Comparison of ENCODE assay signal across 10 mouse cellular contexts in genomic region chr12:113151046-113151445, GRCm38 (mm10). TPM values are rescaled to one million over a fixed set of nuclear protein-coding genes. Genes with fewer than 3 reads are reported as not detected.
DNase-seq lines count a peak whose midpoint lies in the region; ATAC-seq lines count a peak whose summit lies in the region.
"Had no signal": no experiment of that assay in that cellular context is flagged by ENCODE, and none has a peak within 500 bp of the region (broad histone marks: within the 10 kb centered on the region; RNA-seq: fewer than 3 reads in every experiment).

No protein-coding gene starts in this region.

- H3K36me3 ChIP-seq in kidney, embryonic 15.5 days = no peaks in the 10 kb centered on the region
- H3K36me3 ChIP-seq in kidney, embryonic 14.5 days (ENCODE audit: control insufficient read depth, insufficient read depth, low read length) = no peaks in the 10 kb centered on the region
- peaks cover 2% of the 10 kb centered on the region; the same call in 1 of the 2 replicates for H3K36me3 ChIP-seq in heart, embryonic 16.5 days (ENCODE audit: control insufficient read depth, insufficient read depth)
- H3K36me3 ChIP-seq in liver, embryonic 12.5 days = no peaks in the 10 kb centered on the region

- no peak overlapping the region for H3K9ac ChIP-seq in kidney, embryonic 15.5 days
- H3K9ac ChIP-seq in kidney, embryonic 14.5 days (ENCODE audit: low read depth, low read length) = no peak overlapping the region
- no peak overlapping the region; the same call in 1 of the 2 replicates for H3K9ac ChIP-seq in heart, embryonic 16.5 days (ENCODE audit: low read length)
- no peak overlapping the region for H3K9ac ChIP-seq in liver, embryonic 12.5 days

- peak overlapping the region; percentile 85 for H3K4me2 ChIP-seq in kidney, embryonic 15.5 days
- no peak overlapping the region for H3K4me2 ChIP-seq in kidney, embryonic 14.5 days (replicated peaks; ENCODE audit: low read depth, low read length)
- peak overlapping the region; percentile 88 for H3K4me2 ChIP-seq in heart, embryonic 16.5 days (ENCODE audit: low read depth, low read length)
- H3K4me2 ChIP-seq in liver, embryonic 12.5 days = peak overlapping the region; percentile 89

- ATAC-seq in kidney, embryonic 15.5 days (replicated peaks; ENCODE audit: low FRiP score) = no peak
- no peak for ATAC-seq in kidney, embryonic 14.5 days (ENCODE audit: low FRiP score, low TSS enrichment)
- ATAC-seq in heart, embryonic 16.5 days (replicated peaks; ENCODE audit: extremely low read depth, insufficient read depth, low FRiP score) = no peak
- ATAC-seq in liver, embryonic 12.5 days = no peak

- H3K27ac ChIP-seq in kidney, embryonic 15.5 days = no peak overlapping the region
- no peak overlapping the region for H3K27ac ChIP-seq in kidney, embryonic 14.5 days (ENCODE audit: low read depth, low read length)
- no peak overlapping the region for H3K27ac ChIP-seq in brown adipose tissue, adult 24 weeks (replicated peaks; ENCODE audit: low read depth, low read length)
- peak overlapping the region; percentile 49; the same call in 1 of the 2 replicates for H3K27ac ChIP-seq in heart, embryonic 16.5 days (ENCODE audit: low read length)
- no peak overlapping the region for H3K27ac ChIP-seq in liver, embryonic 12.5 days

- H3K4me1 ChIP-seq in kidney, embryonic 15.5 days = peaks cover 69% of the 10 kb centered on the region
- H3K4me1 ChIP-seq in kidney, embryonic 14.5 days (ENCODE audit: control insufficient read depth, insufficient read depth, low read length) = peaks cover 17% of the 10 kb centered on the region; the same call in 1 of the 2 replicates
- H3K4me1 ChIP-seq in brown adipose tissue, adult 24 weeks (ENCODE audit: control insufficient read depth, insufficient read depth, insufficient read length, low read length) = peaks cover 9% of the 10 kb centered on the region
- peaks cover 64% of the 10 kb centered on the region for H3K4me1 ChIP-seq in heart, embryonic 16.5 days (ENCODE audit: control insufficient read depth, insufficient read depth, low read length)
- H3K4me1 ChIP-seq in liver, embryonic 12.5 days = peaks cover 77% of the 10 kb centered on the region

- WGBS in kidney, embryonic 15.5 days = 62% methylated on average over 8 of the region's 8 CpGs
- WGBS in kidney, embryonic 14.5 days = 67% methylated on average over 8 of the region's 8 CpGs
- WGBS in heart, embryonic 16.5 days = 51% methylated on average over 8 of the region's 8 CpGs
- 48% methylated on average over 8 of the region's 8 CpGs for WGBS in liver, embryonic 12.5 days (ENCODE audit: insufficient replicate concordance)

- no peaks in the 10 kb centered on the region for H3K9me3 ChIP-seq in kidney, embryonic 15.5 days (replicated peaks)
- no peaks in the 10 kb centered on the region for H3K9me3 ChIP-seq in kidney, embryonic 14.5 days (ENCODE audit: control insufficient read depth, low read length)
- H3K9me3 ChIP-seq in heart, embryonic 16.5 days (replicated peaks; ENCODE audit: control insufficient read depth, low read length) = no peaks in the 10 kb centered on the region
- H3K9me3 ChIP-seq in liver, embryonic 12.5 days (replicated peaks) = no peaks in the 10 kb centered on the region
- H3K9me3 ChIP-seq: G1E had no signal

- no peak for DNase-seq in cerebellum, adult 11-12 months
- DNase-seq in right cerebral cortex, postnatal 36 days (ENCODE audit: low spot score in 2 of 2) = no peak
- DNase-seq in layer of hippocampus, adult 9-11 months = no peak
- DNase-seq: right cerebral cortex, postnatal 14 days had no signal

- H3K4me3 ChIP-seq in kidney, embryonic 15.5 days (replicated peaks) = peak overlapping the region; percentile 53; the same call in 1 of the 2 replicates
- H3K4me3 ChIP-seq in kidney, embryonic 14.5 days (ENCODE audit: low read length) = no peak overlapping the region
- H3K4me3 ChIP-seq in brown adipose tissue, adult 24 weeks (ENCODE audit: insufficient read depth, low read depth, low read length) = peak overlapping the region; percentile 77
- H3K4me3 ChIP-seq in heart, embryonic 16.5 days (ENCODE audit: low read length) = peak overlapping the region; percentile 81; the same call in 1 of the 2 replicates
- no peak overlapping the region for H3K4me3 ChIP-seq in liver, embryonic 12.5 days

- H3K27me3 ChIP-seq in kidney, embryonic 15.5 days = peaks cover 27% of the 10 kb centered on the region; the same call in 1 of the 2 replicates
- H3K27me3 ChIP-seq in kidney, embryonic 14.5 days (ENCODE audit: control insufficient read depth, insufficient read depth, low read length) = no peaks in the 10 kb centered on the region
- H3K27me3 ChIP-seq in heart, embryonic 16.5 days (ENCODE audit: control insufficient read depth, insufficient read depth, low read length) = no peaks in the 10 kb centered on the region
- H3K27me3 ChIP-seq in liver, embryonic 12.5 days (replicated peaks) = peaks cover 73% of the 10 kb centered on the region

RNA-seq across cellular contexts. Expression of gene Crip1, which starts 4.9 kb away (rescaled TPM):
- polyA plus RNA-seq in kidney, embryonic 15.5 days (2015; fragmentation: Nextera tagmentation; extraction: Ambion mirVana) = 309 and 310 TPM in 2 replicates
- 194 and 281 TPM in 2 replicates for polyA plus RNA-seq in kidney, embryonic 14.5 days (2014; fragmentation: Nextera tagmentation; extraction: Ambion mirVana)
- polyA plus RNA-seq in brown adipose tissue, adult 24 weeks (2012; ENCODE audit: insufficient read depth, insufficient read length, missing spikeins) = 117 and 127 TPM in 2 replicates
- polyA plus RNA-seq in heart, embryonic 16.5 days (2015; fragmentation: Nextera tagmentation; extraction: Ambion mirVana) = 719 and 763 TPM in 2 replicates
- polyA plus RNA-seq in liver, embryonic 12.5 days (2016; fragmentation: Nextera tagmentation; extraction: Ambion mirVana) = 96.9 and 99.8 TPM in 2 replicates

RNA-seq across cellular contexts. Expression of gene Tedc1, which starts 5.2 kb away (rescaled TPM):
- 40.2 and 42.0 TPM in 2 replicates for polyA plus RNA-seq in kidney, embryonic 15.5 days (2015; fragmentation: Nextera tagmentation; extraction: Ambion mirVana)
- polyA plus RNA-seq in kidney, embryonic 14.5 days (2014; fragmentation: Nextera tagmentation; extraction: Ambion mirVana) = 33.0 and 37.4 TPM in 2 replicates
- not detected in 2 replicates for polyA plus RNA-seq in brown adipose tissue, adult 24 weeks (2012; ENCODE audit: insufficient read depth, insufficient read length, missing spikeins)
- 25.0 and 28.1 TPM in 2 replicates for polyA plus RNA-seq in heart, embryonic 16.5 days (2015; fragmentation: Nextera tagmentation; extraction: Ambion mirVana)
- 18.3 and 18.5 TPM in 2 replicates for polyA plus RNA-seq in liver, embryonic 12.5 days (2016; fragmentation: Nextera tagmentation; extraction: Ambion mirVana)

RNA-seq across cellular contexts. Expression of gene Crip2, which starts 11.0 kb away (rescaled TPM):
- polyA plus RNA-seq in kidney, embryonic 15.5 days (2015; fragmentation: Nextera tagmentation; extraction: Ambion mirVana) = 203 and 210 TPM in 2 replicates
- 162 and 174 TPM in 2 replicates for polyA plus RNA-seq in kidney, embryonic 14.5 days (2014; fragmentation: Nextera tagmentation; extraction: Ambion mirVana)
- 29.0 and 29.8 TPM in 2 replicates for polyA plus RNA-seq in brown adipose tissue, adult 24 weeks (2012; ENCODE audit: insufficient read depth, insufficient read length, missing spikeins)
- polyA plus RNA-seq in heart, embryonic 16.5 days (2015; fragmentation: Nextera tagmentation; extraction: Ambion mirVana) = 1,743 and 2,017 TPM in 2 replicates
- polyA plus RNA-seq in liver, embryonic 12.5 days (2016; fragmentation: Nextera tagmentation; extraction: Ambion mirVana) = 52.1 and 53.5 TPM in 2 replicates

RNA-seq across cellular contexts. Expression of gene Tmem121, which starts 34.7 kb away (rescaled TPM):
- 9.5 and 10.5 TPM in 2 replicates for polyA plus RNA-seq in kidney, embryonic 15.5 days (2015; fragmentation: Nextera tagmentation; extraction: Ambion mirVana)
- polyA plus RNA-seq in kidney, embryonic 14.5 days (2014; fragmentation: Nextera tagmentation; extraction: Ambion mirVana) = 4.2 and 13.9 TPM in 2 replicates
- not detected in 2 replicates for polyA plus RNA-seq in brown adipose tissue, adult 24 weeks (2012; ENCODE audit: insufficient read depth, insufficient read length, missing spikeins)
- polyA plus RNA-seq in heart, embryonic 16.5 days (2015; fragmentation: Nextera tagmentation; extraction: Ambion mirVana) = 5.5 and 7.8 TPM in 2 replicates
- 1.0 and 1.2 TPM in 2 replicates for polyA plus RNA-seq in liver, embryonic 12.5 days (2016; fragmentation: Nextera tagmentation; extraction: Ambion mirVana)
- polyA plus RNA-seq: G1E had no signal

RNA-seq across cellular contexts. Expression of gene Mta1, which starts 53.0 kb away (rescaled TPM):
- 16.0 and 16.3 TPM in 2 replicates for polyA plus RNA-seq in kidney, embryonic 15.5 days (2015; fragmentation: Nextera tagmentation; extraction: Ambion mirVana)
- 23.0 and 26.2 TPM in 2 replicates for polyA plus RNA-seq in kidney, embryonic 14.5 days (2014; fragmentation: Nextera tagmentation; extraction: Ambion mirVana)
- polyA plus RNA-seq in brown adipose tissue, adult 24 weeks (2012; ENCODE audit: insufficient read depth, insufficient read length, missing spikeins) = 19.6 and 20.6 TPM in 2 replicates
- polyA plus RNA-seq in heart, embryonic 16.5 days (2015; fragmentation: Nextera tagmentation; extraction: Ambion mirVana) = 10.8 and 12.1 TPM in 2 replicates
- 7.2 and 7.7 TPM in 2 replicates for polyA plus RNA-seq in liver, embryonic 12.5 days (2016; fragmentation: Nextera tagmentation; extraction: Ambion mirVana)

Comparison
In these comparisons a context has a peak if more than half of its experiments do, and no peak if none do; other contexts are left out.
1. H3K4me3 ChIP-seq: peak in kidney, embryonic 15.5 days (single experiment), brown adipose tissue, adult 24 weeks (single experiment) and heart, embryonic 16.5 days (single experiment); none in kidney, embryonic 14.5 days (single experiment) and liver, embryonic 12.5 days (single experiment).
2. RNA of gene Tedc1, which starts 5.2 kb away (polyA plus RNA-seq): 40.2 to 42.0 TPM in kidney, embryonic 15.5 days, 33.0 to 37.4 TPM in kidney, embryonic 14.5 days, 25.0 to 28.1 TPM in heart, embryonic 16.5 days and 18.3 to 18.5 TPM in liver, embryonic 12.5 days; not detected in brown adipose tissue, adult 24 weeks; every median in the first group is over 10 times any median in the second.